Mouse (Mus musculus) stomach, embryonic 14.5 days (tissue): ENCODE results near the gene Chrna9. TPM values are rescaled to one million over a fixed set of nuclear protein-coding genes. Genes with fewer than 3 reads are reported as not detected.

Experiments
- ATAC-seq: fragments of 200-750 bp; cut with Nextera tagmentation; 2 replicates; pipeline ENCODE4 v1.8.0; 2017; ENCODE audit warnings: low read depth, moderate TSS enrichment; ENCODE audit not compliant: insufficient number of reproducible peaks, insufficient read depth, low FRiP score
- H3K27ac ChIP-seq: fragments of 300-500 bp; sonication (generic); 2 replicates; pipeline ENCODE4 v1.5.1; 2014; ENCODE audit warnings: mild to moderate bottlenecking, low read length, moderate library complexity, mixed read lengths
- H3K27me3 ChIP-seq: fragments of 300-500 bp; sonication (generic); 2 replicates; pipeline ENCODE4 v1.6.1; 2014; ENCODE audit warnings: low read length, control low read depth, mixed read lengths; ENCODE audit not compliant: control insufficient read depth, insufficient read depth
- H3K36me3 ChIP-seq: fragments of 300-500 bp; sonication (generic); 2 replicates; pipeline ENCODE4 v1.6.1; 2014; ENCODE audit warnings: mild to moderate bottlenecking, control low read depth, low read length, moderate library complexity, mixed read lengths; ENCODE audit not compliant: control insufficient read depth, insufficient read depth
- H3K4me1 ChIP-seq: fragments of 300-500 bp; sonication (generic); 2 replicates; pipeline ENCODE4 v1.6.1; 2014; ENCODE audit warnings: low read length, control low read depth, mixed read lengths; ENCODE audit not compliant: control insufficient read depth, insufficient read depth
- H3K4me2 ChIP-seq: fragments of 300-500 bp; sonication (generic); replicated peaks from 2 replicates; pipeline ENCODE4 v1.6.1; 2014; ENCODE audit warnings: low read depth, low read length, control low read depth
- H3K4me3 ChIP-seq: fragments of 300-500 bp; sonication (generic); 2 replicates; pipeline ENCODE4 v1.5.1; 2014; ENCODE audit warnings: low read depth, low read length, control low read depth
- H3K9ac ChIP-seq: fragments of 300-500 bp; sonication (generic); replicated peaks from 2 replicates; pipeline ENCODE4 v1.6.1; 2014; ENCODE audit warnings: low read depth, mild to moderate bottlenecking, control low read depth, low read length, moderate library complexity, mixed read lengths
- H3K9me3 ChIP-seq: fragments of 300-500 bp; sonication (generic); 2 replicates; pipeline ENCODE4 v1.6.1; 2016; ENCODE audit warnings: low read depth, low read length, control low read depth; ENCODE audit not compliant: control insufficient read depth
- WGBS: fragments of 180-500 bp; shearing (Covaris S2); extraction: QIAGEN DNeasy Blood & Tissue Kit; methylation state at CpG from one replicate; pipeline ENCODE4 v1.1.7; 2014; 5-methylcytosine and 5-hydroxymethylcytosine counted together
- microRNA-seq: library from miRNA; unstranded; fragments of <30 nt; microRNA quantifications from one replicate; pipeline ENCODE4, GENCODE M21; 2016
- polyA plus RNA-seq: library from polyadenylated mRNA; unstranded; fragments of >200 nt; fragmentation: Nextera tagmentation; extraction: Ambion mirVana; gene quantifications from 2 replicates; pipeline ENCODE4 v1.2.1, GENCODE M21; 2014

Gene Chrna9
- polyA plus RNA-seq, 1 experiment from 2014 or later, result not detected

DNA sequence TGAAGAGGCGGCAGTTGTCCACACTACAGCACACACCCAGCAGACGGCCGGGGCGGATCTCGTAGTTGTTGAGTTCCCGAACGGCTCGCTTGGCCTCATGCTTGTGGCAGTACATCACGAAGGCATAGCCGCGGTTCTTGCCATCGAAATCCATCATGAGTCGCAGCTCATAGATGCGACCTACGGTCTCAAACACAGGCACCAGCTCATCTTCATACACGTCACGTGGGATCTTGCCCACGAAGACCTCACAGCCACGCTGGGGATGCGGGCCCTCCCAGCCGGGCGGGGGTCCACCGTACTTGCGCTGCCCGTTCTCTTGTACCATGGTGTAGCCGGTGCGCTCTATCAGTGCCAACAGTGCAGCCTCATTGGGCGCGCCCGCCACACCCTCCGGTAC, 92.1 kb downstream of the Chrna9 start:
- WGBS, result 98% methylated on average over 31 of the region's 31 CpGs
- Histone ChIP-seq H3K27me3 (no peaks in the 10 kb centered on the region), H3K9ac (no peak overlapping the region), H3K36me3 (peaks cover 6% of the 10 kb centered on the region; the same call in 1 of the 2 replicates), H3K4me3 (no peak overlapping the region), H3K4me2 (no peak overlapping the region), H3K27ac (no peak overlapping the region), H3K9me3 (peaks cover 5% of the 10 kb centered on the region; the same call in 1 of the 2 replicates), H3K4me1 (no peaks in the 10 kb centered on the region)
- no peak for ATAC-seq

Small RNA genes within 50 kb of the gene (microRNA-seq; reads per million reads assigned to microRNA genes)
- not detected for gene Gm25952

Other genes with a start within 250 kb of the Chrna9 start
- 96.1 and 106 TPM in 2 replicates for gene Pds5a, start 236.6 kb upstream of the Chrna9 start, polyA plus RNA-seq
- gene N4bp2, start 171.4 kb upstream of the Chrna9 start, polyA plus RNA-seq, result 48.0 and 48.3 TPM in 2 replicates
- gene Rhoh, start 73.7 kb upstream of the Chrna9 start, polyA plus RNA-seq, result 0.67 TPM in 2 replicates
- 2.2 and 3.0 TPM in 2 replicates for gene 9130230L23Rik, start 69.4 kb downstream of the Chrna9 start, polyA plus RNA-seq
- 51.1 and 53.2 TPM in 2 replicates for gene Rbm47, start 238.2 kb downstream of the Chrna9 start, polyA plus RNA-seq